Mouse (Mus musculus) ES-E14 (cell line): ENCODE measurements around the gene Pomgnt1.

ENCODE experiments used
- HCFC1 ChIP-seq: IDR thresholded peaks from 2 replicates; pipeline ENCODE4 v1.6.1; 2012; ENCODE audit warnings: low read length, inconsistent platforms, borderline replicate concordance; ENCODE audit not compliant: insufficient read depth
- ZC3H11A ChIP-seq: IDR thresholded peaks from 2 replicates; pipeline ENCODE4 v1.6.1; 2012; ENCODE audit warnings: low read depth, mild to moderate bottlenecking, inconsistent platforms, low read length, borderline replicate concordance
- ZNF384 ChIP-seq: IDR thresholded peaks from 2 replicates; pipeline ENCODE4 v1.6.1; 2012; ENCODE audit warnings: low read depth, low read length, inconsistent platforms

DNA sequence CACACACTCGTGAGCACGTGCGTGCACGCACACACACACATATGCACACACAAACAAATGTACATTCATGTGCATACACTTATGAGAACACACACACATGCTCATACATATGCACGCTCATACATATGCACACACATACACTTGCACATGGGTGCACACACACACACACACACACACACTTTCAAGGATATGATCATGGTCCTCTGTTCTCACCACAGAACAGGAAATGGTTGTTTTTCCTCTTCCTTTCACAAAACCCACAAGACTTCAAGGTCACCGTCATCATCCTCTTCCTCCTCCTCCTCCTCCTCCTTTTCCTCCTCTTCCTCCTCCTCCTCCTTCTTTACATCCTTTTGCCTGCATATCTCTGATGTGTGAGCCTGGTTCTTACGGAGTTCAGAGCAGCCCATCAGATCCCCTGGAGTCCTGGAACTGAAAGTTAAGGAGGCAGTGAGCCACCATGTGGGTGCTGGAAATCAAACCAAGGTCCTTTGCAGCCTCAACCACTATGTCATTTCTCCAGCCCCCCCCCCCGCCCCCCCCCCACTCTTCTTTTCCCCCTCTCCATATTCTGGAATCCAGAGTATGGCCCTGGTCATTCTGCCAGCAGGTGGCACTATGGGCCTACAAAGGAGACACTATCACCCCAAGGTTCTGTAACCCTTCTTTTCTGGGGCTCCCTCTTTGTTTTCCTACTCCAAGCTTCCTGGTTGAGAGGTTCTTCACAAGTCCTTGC lies 45.1 kb downstream of the Pomgnt1 start:
- TF ChIP-seq ZNF384 (no peak), ZC3H11A (peak; percentile 25; the same call in 1 of the 2 replicates), HCFC1 (no peak)
